Mouse (Mus musculus): ENCODE data around the gene Zfr. TPM values are rescaled to one million over a fixed set of nuclear protein-coding genes. Genes with fewer than 3 reads are reported as not detected.

The Zfr gene
- polyA plus RNA-seq, 1 experiment from 2014 or later = 86.9 TPM

DNA sequence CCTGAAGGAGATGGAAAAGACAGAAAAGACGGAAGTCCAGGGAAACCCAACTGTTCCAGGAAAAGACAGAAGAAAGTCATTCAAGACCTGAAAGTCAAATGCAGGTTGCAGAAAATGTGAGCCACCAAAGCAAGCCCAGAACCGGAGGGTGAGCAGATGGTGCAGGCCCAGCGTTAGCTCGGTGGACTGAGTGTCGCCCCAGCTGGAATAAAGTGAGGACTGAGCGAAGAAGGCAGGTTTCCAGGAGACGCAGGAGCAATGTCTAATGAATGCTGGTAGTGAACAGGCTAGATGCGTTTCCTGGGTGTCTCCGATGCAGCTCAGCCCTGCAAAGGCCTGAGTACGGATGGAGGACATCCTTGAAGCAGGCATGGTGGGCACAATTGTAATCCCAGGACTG lies 29.5 kb upstream of the Zfr start:
- H3K9me3 ChIP-seq (ENCODE audit: control insufficient read depth, low read length) = no peaks in the 10 kb centered on the region
- 86% methylated on average over 10 of the region's 10 CpGs for WGBS
- no peaks in the 10 kb centered on the region for H3K4me1 ChIP-seq (ENCODE audit: control insufficient read depth, insufficient read depth, low read length)
- H3K4me3 ChIP-seq (ENCODE audit: low read length) = no peak overlapping the region
- no peak for ATAC-seq
- H3K27ac ChIP-seq (ENCODE audit: low read length) = no peak overlapping the region
- no peak overlapping the region for H3K4me2 ChIP-seq (ENCODE audit: low read depth, low read length)
- H3K27me3 ChIP-seq (replicated peaks; ENCODE audit: control insufficient read depth, insufficient read depth, low read length) = no peaks in the 10 kb centered on the region
- no peaks in the 10 kb centered on the region for H3K36me3 ChIP-seq (ENCODE audit: control insufficient read depth, insufficient read depth, low read length)
- no peak overlapping the region for H3K9ac ChIP-seq (ENCODE audit: low read depth, low read length)

GRCm38 (mm10) chr15:12090087-12090486 lies 27.5 kb upstream of the Zfr start:
- Histone ChIP-seq H3K27me3 (replicated peaks; ENCODE audit: control insufficient read depth, insufficient read depth, low read length) (no peaks in the 10 kb centered on the region), H3K4me2 (ENCODE audit: low read depth, low read length) (no peak overlapping the region), H3K4me1 (ENCODE audit: control insufficient read depth, insufficient read depth, low read length) (no peaks in the 10 kb centered on the region), H3K4me3 (ENCODE audit: low read length) (no peak overlapping the region), H3K27ac (ENCODE audit: low read length) (no peak overlapping the region), H3K9me3 (ENCODE audit: control insufficient read depth, low read length) (no peaks in the 10 kb centered on the region), H3K9ac (ENCODE audit: low read depth, low read length) (no peak overlapping the region), H3K36me3 (ENCODE audit: control insufficient read depth, insufficient read depth, low read length) (no peaks in the 10 kb centered on the region)
- ATAC-seq = no peak
- 70% methylated on average over 7 of the region's 7 CpGs for WGBS

DNA sequence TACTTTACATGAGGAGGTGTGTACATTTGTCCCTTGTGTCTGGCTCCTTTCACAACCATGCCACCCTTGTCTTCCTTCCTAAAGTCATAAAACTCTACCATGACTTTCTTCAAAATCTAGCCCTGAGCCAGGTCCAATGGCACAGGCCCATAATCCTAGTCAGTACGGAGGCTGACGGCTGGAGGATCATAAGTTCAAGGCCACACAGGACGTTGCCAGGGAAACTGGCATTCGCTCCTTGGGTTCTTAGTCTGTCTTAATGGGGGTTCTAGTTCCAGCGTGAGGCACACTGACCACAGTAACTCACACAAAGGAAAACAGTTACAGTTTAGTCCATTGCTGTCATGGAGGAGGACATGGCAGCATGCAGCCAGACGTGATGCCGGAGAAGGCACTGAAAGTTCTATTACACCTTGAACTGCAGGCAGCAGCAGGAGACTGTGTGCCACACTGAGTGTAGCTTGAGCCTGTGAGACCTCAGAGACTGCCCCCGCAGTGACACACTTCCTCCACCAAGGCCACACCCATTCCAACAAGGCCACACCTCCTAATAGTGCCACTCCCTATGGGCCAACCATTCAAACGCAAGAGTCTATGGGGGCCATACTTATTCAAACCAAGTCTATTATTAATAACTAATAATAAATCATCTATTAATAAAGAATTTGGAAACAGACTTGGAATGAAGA lies 26.5 kb upstream of the Zfr start:
- Histone ChIP-seq H3K9ac (ENCODE audit: low read depth, low read length) (no peak overlapping the region), H3K27me3 (replicated peaks; ENCODE audit: control insufficient read depth, insufficient read depth, low read length) (no peaks in the 10 kb centered on the region), H3K4me3 (ENCODE audit: low read length) (no peak overlapping the region), H3K27ac (ENCODE audit: low read length) (no peak overlapping the region), H3K4me1 (ENCODE audit: control insufficient read depth, insufficient read depth, low read length) (no peaks in the 10 kb centered on the region), H3K9me3 (ENCODE audit: control insufficient read depth, low read length) (no peaks in the 10 kb centered on the region), H3K36me3 (ENCODE audit: control insufficient read depth, insufficient read depth, low read length) (no peaks in the 10 kb centered on the region), H3K4me2 (ENCODE audit: low read depth, low read length) (no peak overlapping the region)
- no peak for ATAC-seq
- 89% methylated on average over 9 of the region's 9 CpGs for WGBS

DNA sequence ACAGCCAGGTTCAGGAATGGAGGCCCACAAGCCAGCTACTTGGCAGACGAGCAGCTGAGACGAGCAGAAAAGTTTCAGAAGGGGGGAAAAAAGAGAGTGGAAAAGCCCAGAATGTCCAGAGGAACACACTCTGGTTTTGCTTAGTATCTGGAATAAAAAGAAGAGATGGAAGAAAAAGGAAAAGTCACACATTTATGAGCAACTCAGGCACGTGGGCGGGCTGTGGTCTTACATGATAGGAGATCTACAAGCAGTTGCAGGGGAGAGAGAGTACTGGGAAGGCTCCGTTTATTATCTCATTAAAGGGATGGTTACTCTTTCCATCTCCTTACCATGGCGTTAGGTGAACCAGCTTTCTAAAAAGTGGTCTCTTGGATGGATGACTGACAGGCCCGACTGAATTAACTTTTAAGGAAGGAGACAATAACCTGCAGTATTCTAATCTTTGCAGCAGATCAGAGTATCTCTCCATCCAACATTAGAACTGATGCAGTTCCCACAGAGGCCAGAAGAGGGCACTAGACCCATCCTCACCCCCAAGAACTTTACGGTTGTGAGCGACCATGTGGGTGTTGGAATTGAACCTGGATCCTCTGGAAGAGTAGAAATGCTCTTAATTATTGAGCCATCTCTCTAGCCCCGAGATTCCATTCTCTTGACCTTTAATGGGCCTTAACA lies 25.7 kb upstream of the Zfr start:
- H3K9me3 ChIP-seq (ENCODE audit: control insufficient read depth, low read length) = no peaks in the 10 kb centered on the region
- H3K4me1 ChIP-seq (ENCODE audit: control insufficient read depth, insufficient read depth, low read length) = no peaks in the 10 kb centered on the region
- H3K27ac ChIP-seq (ENCODE audit: low read length) = no peak overlapping the region
- no peak overlapping the region for H3K9ac ChIP-seq (ENCODE audit: low read depth, low read length)
- H3K36me3 ChIP-seq (ENCODE audit: control insufficient read depth, insufficient read depth, low read length) = no peaks in the 10 kb centered on the region
- no peak overlapping the region for H3K4me2 ChIP-seq (ENCODE audit: low read depth, low read length)
- ATAC-seq = no peak
- 62% methylated on average over 10 of the region's 10 CpGs for WGBS
- H3K27me3 ChIP-seq (replicated peaks; ENCODE audit: control insufficient read depth, insufficient read depth, low read length) = no peaks in the 10 kb centered on the region
- H3K4me3 ChIP-seq (ENCODE audit: low read length) = no peak overlapping the region

DNA sequence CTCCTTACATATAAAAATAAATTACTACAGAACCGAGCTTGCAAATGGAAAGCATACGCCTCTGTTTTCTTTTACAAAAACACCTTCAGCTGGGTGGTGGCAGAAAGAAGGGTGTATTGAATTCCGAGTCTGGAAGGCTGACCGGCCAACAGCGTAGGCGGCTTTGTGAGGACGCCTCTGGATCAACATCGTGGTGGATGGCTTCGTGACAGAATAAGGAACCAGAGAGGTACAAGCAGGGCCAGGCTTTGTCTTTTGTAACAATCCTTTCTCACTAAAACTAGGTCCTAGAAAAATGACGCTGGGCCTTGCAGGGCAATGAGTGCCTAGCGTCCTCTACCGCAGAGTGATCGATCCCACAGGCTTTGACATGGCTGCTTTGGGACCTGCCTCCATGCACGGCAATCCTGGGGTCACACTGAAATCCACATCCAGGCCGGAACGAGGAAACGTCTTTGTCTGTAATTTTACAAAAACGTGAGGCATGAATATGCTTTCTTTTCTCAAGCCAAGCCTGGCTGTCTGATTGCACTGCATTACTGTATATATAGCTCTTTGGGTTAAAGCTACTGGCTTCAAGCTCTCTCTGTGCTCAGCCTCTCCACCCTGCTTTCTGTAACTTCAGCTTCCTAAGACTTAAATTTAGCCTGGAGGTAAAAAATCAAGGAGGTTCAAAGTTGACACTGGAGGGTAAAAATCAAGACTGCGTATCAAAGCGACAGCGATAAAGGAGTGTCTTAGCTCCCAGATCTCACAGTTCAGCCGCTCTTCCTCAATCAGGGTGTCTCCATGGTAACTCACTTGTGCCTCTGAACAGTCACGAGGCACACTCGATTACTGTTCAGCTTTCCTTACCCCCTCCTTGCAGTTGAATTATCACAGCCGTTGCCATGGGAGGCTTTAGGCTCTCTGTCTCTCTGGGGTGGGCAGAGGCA lies 24.3 kb upstream of the Zfr start:
- Histone ChIP-seq H3K27me3 (replicated peaks; ENCODE audit: control insufficient read depth, insufficient read depth, low read length) (no peaks in the 10 kb centered on the region), H3K4me1 (ENCODE audit: control insufficient read depth, insufficient read depth, low read length) (no peaks in the 10 kb centered on the region), H3K9ac (ENCODE audit: low read depth, low read length) (no peak overlapping the region), H3K9me3 (ENCODE audit: control insufficient read depth, low read length) (no peaks in the 10 kb centered on the region), H3K27ac (ENCODE audit: low read length) (no peak overlapping the region), H3K4me3 (ENCODE audit: low read length) (no peak overlapping the region), H3K4me2 (ENCODE audit: low read depth, low read length) (no peak overlapping the region), H3K36me3 (ENCODE audit: control insufficient read depth, insufficient read depth, low read length) (no peaks in the 10 kb centered on the region)
- peak; percentile 75 for ATAC-seq
- 76% methylated on average over 25 of the region's 25 CpGs for WGBS

- H3K4me3 ChIP-seq (ENCODE audit: low read length) = no peak overlapping the region
- no peak overlapping the region for H3K9ac ChIP-seq (ENCODE audit: low read depth, low read length)
- WGBS = 90% methylated on average over 4 of the region's 4 CpGs
- no peak overlapping the region for H3K4me2 ChIP-seq (ENCODE audit: low read depth, low read length)
- no peak overlapping the region for H3K27ac ChIP-seq (ENCODE audit: low read length)
- no peaks in the 10 kb centered on the region for H3K4me1 ChIP-seq (ENCODE audit: control insufficient read depth, insufficient read depth, low read length)
- no peaks in the 10 kb centered on the region for H3K36me3 ChIP-seq (ENCODE audit: control insufficient read depth, insufficient read depth, low read length)
- 0 out of 2 replicates have a peak, but pooled peaks have one; percentile 9 for ATAC-seq
- H3K9me3 ChIP-seq (ENCODE audit: control insufficient read depth, low read length) = no peaks in the 10 kb centered on the region
- no peaks in the 10 kb centered on the region for H3K27me3 ChIP-seq (replicated peaks; ENCODE audit: control insufficient read depth, insufficient read depth, low read length)
These were observed 23.6 kb upstream of the Zfr start for GRCm38 (mm10) chr15:12093961-12094566.

- Histone ChIP-seq H3K4me1 (ENCODE audit: control insufficient read depth, insufficient read depth, low read length) (no peaks in the 10 kb centered on the region), H3K9me3 (ENCODE audit: control insufficient read depth, low read length) (no peaks in the 10 kb centered on the region), H3K36me3 (ENCODE audit: control insufficient read depth, insufficient read depth, low read length) (no peaks in the 10 kb centered on the region), H3K9ac (ENCODE audit: low read depth, low read length) (no peak overlapping the region), H3K4me3 (ENCODE audit: low read length) (no peak overlapping the region), H3K4me2 (ENCODE audit: low read depth, low read length) (no peak overlapping the region), H3K27me3 (replicated peaks; ENCODE audit: control insufficient read depth, insufficient read depth, low read length) (no peaks in the 10 kb centered on the region), H3K27ac (ENCODE audit: low read length) (no peak overlapping the region)
- ATAC-seq = no peak
- 79% methylated on average over 4 of the region's 4 CpGs for WGBS
These were observed 21.2 kb upstream of the Zfr start for GRCm38 (mm10) chr15:12096447-12096846.

DNA sequence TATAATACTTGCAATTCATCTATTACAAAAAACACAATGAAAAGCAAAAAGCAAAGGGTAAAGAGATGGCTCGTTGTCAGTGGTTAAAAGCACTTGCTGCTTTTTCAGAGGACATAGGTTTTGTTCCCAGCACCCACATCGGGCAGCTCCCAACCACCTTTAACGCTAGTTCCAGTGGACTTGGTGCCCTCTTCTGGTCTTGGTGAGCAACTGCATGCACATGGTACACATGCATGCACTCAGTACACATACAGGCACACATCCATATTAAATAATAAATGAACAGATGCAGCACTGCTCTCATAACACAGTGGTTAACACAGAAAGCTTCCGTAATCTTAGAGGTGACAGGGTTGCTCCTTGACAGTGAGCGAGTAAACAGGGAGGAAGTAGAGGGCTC lies 20.3 kb upstream of the Zfr start:
- H3K4me3 ChIP-seq (ENCODE audit: low read length) = no peak overlapping the region
- H3K36me3 ChIP-seq (ENCODE audit: control insufficient read depth, insufficient read depth, low read length) = no peaks in the 10 kb centered on the region
- H3K4me1 ChIP-seq (ENCODE audit: control insufficient read depth, insufficient read depth, low read length) = no peaks in the 10 kb centered on the region
- H3K9ac ChIP-seq (ENCODE audit: low read depth, low read length) = no peak overlapping the region
- H3K27me3 ChIP-seq (replicated peaks; ENCODE audit: control insufficient read depth, insufficient read depth, low read length) = no peaks in the 10 kb centered on the region
- no peak overlapping the region for H3K4me2 ChIP-seq (ENCODE audit: low read depth, low read length)
- no peak for ATAC-seq
- no peak overlapping the region for H3K27ac ChIP-seq (ENCODE audit: low read length)
- 89% methylated on average over 5 of the region's 5 CpGs for WGBS
- no peaks in the 10 kb centered on the region for H3K9me3 ChIP-seq (ENCODE audit: control insufficient read depth, low read length)

DNA sequence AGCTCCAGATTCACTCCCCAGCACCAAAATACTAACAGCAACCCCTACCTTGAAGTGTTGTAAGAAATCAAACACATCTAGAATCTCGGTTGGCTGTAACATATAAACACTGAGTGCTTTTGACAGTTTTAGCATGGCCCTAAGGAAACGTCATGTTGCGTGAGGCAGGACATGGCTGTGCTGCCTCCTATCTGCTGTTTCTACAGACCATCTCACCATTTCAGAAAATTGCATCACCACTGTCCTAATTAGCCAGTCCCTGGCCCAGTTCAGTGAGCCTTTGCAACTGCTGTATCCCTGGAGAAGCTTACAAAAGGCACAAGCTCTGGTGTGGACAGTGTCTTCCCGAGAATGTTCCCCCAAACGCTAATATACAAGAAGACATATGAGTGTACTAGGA lies 16.7 kb upstream of the Zfr start:
- Histone ChIP-seq H3K4me3 (ENCODE audit: low read length) (no peak overlapping the region), H3K4me1 (ENCODE audit: control insufficient read depth, insufficient read depth, low read length) (no peaks in the 10 kb centered on the region), H3K9ac (ENCODE audit: low read depth, low read length) (no peak overlapping the region), H3K27me3 (replicated peaks; ENCODE audit: control insufficient read depth, insufficient read depth, low read length) (no peaks in the 10 kb centered on the region), H3K4me2 (ENCODE audit: low read depth, low read length) (no peak overlapping the region), H3K36me3 (ENCODE audit: control insufficient read depth, insufficient read depth, low read length) (no peaks in the 10 kb centered on the region), H3K9me3 (ENCODE audit: control insufficient read depth, low read length) (no peaks in the 10 kb centered on the region), H3K27ac (ENCODE audit: low read length) (no peak overlapping the region)
- 59% methylated on average over 5 of the region's 5 CpGs for WGBS
- ATAC-seq = no peak

Data from intestine, embryonic 16.5 days (tissue).